Mouse (Mus musculus): Measurements from ENCODE around the gene Rpl22. TPM values are rescaled to one million over a fixed set of nuclear protein-coding genes. Genes with fewer than 3 reads are reported as not detected.

The Rpl22 gene
- total RNA-seq, 2 experiments from 2014 or later, result 275 to 290 TPM

- no peak for DNase-seq
These were observed 13.1 kb downstream of the Rpl22 start, which contains the start of gene Chd5 for GRCm38 (mm10) chr4:152338419-152339292. Chd5 (plus strand) TSS chr4:152338651.

GRCm38 (mm10) chr4:152339293-152339790 is 13.8 kb downstream of the Rpl22 start:
- no peak for DNase-seq

- no peak for DNase-seq
These were observed 15.2 kb downstream of the Rpl22 start for GRCm38 (mm10) chr4:152340584-152341284.

DNA sequence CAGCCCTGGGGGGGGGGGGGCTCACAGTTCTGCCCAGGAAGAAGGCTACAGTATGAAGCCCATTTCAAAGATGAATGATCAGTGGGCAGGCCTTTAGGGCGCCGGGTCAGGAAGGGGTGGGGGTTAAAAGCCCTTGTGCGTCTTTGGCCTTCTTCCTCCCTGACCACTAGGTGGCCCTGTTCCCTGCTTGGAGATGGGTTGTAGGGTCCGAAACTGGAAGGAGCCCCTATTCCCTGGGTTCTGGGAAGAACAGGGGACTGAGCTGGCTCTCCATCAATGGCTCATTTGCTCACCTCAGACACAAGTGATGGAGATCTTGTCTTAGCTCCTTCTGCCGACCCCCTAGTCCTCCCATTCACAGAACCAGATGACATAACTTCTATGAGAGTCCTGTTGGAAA is 17.8 kb downstream of the Rpl22 start:
- peak in 1 of 2 experiments; percentile 22 for DNase-seq

GRCm38 (mm10) chr4:152344651-152345050 is 19.1 kb downstream of the Rpl22 start:
- no peak for DNase-seq

- peak; percentile 63 to 79 for DNase-seq
These were observed 19.8 kb downstream of the Rpl22 start for GRCm38 (mm10) chr4:152345120-152345889.

DNA sequence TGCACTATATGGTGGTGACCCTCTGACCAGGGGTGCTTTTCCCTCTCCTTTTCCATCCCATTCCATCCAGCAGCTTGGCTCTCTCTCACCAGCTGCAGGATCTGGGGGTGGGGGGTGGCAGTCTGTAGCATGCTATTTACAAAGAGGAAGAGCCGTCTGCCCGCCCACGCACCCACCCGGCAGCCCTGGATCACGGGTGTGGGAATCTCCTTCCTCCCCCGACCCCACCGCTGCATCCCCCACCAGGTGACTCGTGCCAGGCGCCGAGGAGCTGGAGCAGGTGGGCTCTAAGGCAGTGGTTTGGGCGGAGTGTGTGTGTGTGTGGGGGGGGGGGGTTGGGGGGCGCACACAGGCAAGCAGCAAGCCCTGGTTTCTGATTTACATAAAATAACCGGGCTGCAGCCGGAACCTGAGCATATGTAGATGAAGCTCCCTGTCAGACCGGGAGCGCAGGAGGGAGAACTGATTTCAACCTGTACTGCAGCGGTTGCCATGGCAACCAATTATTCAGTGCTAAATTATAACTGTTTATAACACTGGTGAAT is 24.4 kb downstream of the Rpl22 start:
- no peak for DNase-seq

- DNase-seq, result no peak
These were observed 25.3 kb downstream of the Rpl22 start for GRCm38 (mm10) chr4:152350722-152351421.

DNA sequence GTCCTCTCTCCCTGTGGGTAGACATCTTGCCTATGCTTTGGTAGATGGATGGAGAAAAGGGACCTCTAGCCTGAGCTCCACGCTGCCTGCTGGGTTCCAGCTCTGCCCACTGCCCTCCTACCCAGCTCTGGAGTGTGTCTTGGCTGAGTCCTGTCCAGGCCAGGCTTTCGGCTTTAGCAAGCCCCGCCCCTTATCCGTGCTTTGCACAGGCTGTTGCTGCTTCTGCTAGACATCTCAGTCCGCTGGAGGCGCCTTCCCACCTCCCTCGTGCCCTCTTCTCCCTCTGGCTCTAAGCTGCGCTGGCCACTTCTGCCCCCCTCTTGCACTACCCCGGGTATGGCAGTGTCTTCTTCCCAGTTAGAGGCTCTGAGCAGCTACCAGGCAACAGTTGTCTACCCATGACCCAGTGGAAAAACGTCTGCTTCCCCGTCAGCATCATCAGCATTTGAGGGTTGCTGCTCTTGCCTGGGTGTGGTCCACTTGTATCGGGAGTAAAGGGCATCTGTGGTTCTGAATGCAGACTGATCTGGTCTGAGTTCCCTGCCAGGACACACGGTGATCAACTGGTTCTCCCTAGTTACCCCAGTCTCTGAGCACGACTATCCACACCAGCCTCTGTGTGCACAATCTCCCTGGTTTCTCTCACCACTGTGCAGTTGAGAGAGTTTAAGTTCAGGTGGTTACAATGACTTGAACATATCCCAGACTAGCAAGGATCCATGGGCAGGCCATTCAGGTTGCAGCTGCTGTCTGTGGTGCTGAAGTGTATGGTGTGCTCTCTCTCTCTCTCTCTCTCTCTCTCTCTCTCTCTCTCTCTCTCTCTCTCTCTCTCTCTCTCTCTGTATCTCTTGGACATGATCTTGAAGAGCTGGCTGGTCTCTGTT is 26.1 kb downstream of the Rpl22 start:
- no peak for DNase-seq

- peak in 1 of 2 experiments; percentile 45 for DNase-seq
These were observed 28.5 kb downstream of the Rpl22 start for GRCm38 (mm10) chr4:152353886-152354637.

DNA sequence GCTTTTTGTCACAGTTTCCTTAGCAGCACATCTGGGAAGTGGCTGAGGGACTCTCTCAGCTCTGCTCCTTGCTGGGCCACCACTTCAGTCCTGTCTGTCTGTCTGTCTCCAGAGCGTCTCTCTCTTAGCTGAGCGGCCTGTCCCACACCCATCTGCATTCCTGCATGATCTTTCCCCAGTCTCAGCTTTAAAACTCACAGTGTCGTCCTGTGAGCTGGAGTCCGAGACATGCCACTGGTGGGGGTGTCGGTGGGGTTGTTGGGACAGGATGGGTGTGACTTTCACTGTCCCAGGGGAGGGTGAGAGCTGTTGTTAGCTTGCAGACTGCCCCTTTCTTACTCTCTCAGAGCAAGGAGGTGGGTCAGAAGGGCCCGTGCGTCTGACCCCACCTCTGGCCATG is 30.1 kb downstream of the Rpl22 start:
- DNase-seq, result no peak

DNA sequence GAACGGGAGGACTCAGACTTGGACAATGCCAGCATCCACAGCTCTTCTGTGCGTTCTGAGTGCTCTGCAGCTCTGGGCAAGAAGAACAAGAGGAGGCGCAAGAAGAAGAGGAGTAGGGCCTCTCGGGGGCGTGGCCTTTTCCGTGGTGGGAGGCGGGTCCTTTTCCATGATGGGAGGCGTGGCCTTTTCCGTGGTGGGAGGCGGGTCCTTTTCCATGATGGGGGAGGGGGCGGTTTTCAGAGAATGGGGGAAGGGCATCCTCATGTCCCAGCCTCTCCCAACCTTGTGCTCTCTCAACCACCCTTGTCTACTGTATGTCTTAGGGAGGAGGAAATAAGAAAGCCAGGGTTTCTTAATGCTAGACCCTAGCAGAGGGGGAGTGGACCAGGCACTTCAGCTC is 34.2 kb downstream of the Rpl22 start:
- DNase-seq, result no peak

- no peak for DNase-seq
These were observed 35.3 kb downstream of the Rpl22 start for GRCm38 (mm10) chr4:152360855-152361254.

DNA sequence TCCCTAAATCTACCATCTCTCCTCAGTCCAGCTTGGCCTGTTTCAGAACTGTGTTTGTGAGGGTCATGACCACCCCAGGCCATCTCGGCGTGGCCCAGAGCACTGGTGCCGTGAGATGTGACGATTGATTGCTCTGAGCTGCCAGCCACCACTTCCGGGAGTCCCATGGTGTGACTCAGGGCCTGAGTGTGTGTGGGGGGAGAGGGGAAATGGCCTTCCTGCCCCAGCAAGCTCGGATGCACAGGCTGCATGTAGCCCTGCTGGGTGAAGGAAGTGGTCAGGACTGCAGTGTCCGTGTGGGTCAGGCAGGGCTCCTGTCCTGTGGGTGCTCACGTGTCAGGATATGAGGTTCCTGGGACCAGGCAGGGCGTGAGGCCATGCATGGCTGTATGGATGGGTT is 36.6 kb downstream of the Rpl22 start:
- no peak for DNase-seq

DNA sequence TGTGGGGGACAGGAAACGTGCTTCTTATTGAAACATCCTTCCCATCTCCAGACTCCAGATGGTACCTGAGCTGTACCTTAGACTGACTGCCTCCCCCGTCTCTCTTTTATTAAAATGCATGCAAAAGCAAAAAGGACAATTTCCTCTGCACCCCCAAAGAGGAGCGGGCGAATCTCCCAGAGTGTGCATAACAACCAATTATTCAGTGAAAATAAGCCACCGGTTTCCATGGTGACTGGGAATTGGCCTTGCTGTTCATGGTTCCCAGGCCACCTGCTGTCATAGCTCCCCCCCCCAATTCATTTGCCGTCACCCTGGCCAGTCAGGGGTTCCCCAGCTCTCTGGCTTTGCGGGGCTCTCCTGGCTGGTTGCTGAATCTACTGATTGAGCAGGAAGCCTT is 39.7 kb downstream of the Rpl22 start:
- no peak for DNase-seq

GRCm38 (mm10) chr4:152382528-152383252 is 57.1 kb downstream of the Rpl22 start:
- no peak for DNase-seq
